Mouse (Mus musculus) lung, adult 2 months (tissue): ENCODE results near the gene Sarm1. TPM values are rescaled to one million over a fixed set of nuclear protein-coding genes. Genes with fewer than 3 reads are reported as not detected.

Experiments used
- DNase-seq: peaks from one replicate; pipeline ENCODE4 v3.0.0; 2022
- H3K4me1 ChIP-seq: fragments of 200-500 bp; 2 replicates; pipeline ENCODE4 v1.6.1; 2011; ENCODE audit warnings: low read length; ENCODE audit not compliant: control insufficient read depth, insufficient read depth
- H3K4me3 ChIP-seq: fragments of 200-500 bp; replicated peaks from 2 replicates; pipeline ENCODE3; 2011; ENCODE audit warnings: low read depth, mild to moderate bottlenecking, control low read depth, low read length; ENCODE audit errors: extremely low read depth
- CTCF ChIP-seq: fragments of 200-500 bp; IDR thresholded peaks from 2 replicates; pipeline ENCODE4 v1.5.1; 2011; ENCODE audit warnings: mild to moderate bottlenecking, low read length, control low read depth; ENCODE audit not compliant: insufficient read depth
- POLR2A ChIP-seq: fragments of 200-500 bp; IDR thresholded peaks from 2 replicates; pipeline ENCODE4 v1.6.1; 2011; ENCODE audit warnings: low read depth, mild to moderate bottlenecking, control low read depth, low read length, borderline replicate concordance; ENCODE audit errors: extremely low read depth
- WGBS: fragments of 180-500 bp; shearing (Covaris S2); methylation state at CpG from one replicate; pipeline ENCODE4 v1.1.7; 2018; 5-methylcytosine and 5-hydroxymethylcytosine counted together
- polyA plus RNA-seq: library from polyadenylated mRNA; depleted of rRNA; stranded (reverse); fragments of >200 nt; gene quantifications from 2 replicates; pipeline ENCODE4 v1.2.3, GENCODE M21; 2012

Sarm1 gene
- polyA plus RNA-seq, 1 experiment: 0.65 TPM

DNA sequence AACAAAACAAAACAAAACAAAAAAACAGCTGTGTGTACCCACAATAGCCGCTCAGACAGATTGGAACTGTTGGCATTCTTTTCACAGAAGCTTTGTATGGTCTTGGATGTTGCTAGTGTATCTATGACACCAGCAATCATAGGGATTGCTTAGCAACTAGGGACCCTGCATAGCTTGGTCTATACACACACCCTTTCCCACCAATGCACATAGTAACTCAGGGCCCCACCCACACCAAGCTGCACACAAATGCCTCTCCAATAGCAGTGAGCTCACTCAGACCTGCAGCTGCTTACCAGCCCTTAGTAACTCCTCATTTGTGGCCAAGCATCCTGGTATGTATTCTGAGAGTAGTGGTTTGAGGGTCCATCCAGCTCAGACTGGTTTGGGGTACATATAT is 49.3 kb downstream of the Sarm1 start:
- TF ChIP-seq CTCF (no peak), POLR2A (no peak)
- 77% methylated on average over 1 of the region's 1 CpGs for WGBS
- no peaks in the 10 kb centered on the region for H3K4me1 ChIP-seq
- no peak overlapping the region for H3K4me3 ChIP-seq
- DNase-seq: no peak

DNA sequence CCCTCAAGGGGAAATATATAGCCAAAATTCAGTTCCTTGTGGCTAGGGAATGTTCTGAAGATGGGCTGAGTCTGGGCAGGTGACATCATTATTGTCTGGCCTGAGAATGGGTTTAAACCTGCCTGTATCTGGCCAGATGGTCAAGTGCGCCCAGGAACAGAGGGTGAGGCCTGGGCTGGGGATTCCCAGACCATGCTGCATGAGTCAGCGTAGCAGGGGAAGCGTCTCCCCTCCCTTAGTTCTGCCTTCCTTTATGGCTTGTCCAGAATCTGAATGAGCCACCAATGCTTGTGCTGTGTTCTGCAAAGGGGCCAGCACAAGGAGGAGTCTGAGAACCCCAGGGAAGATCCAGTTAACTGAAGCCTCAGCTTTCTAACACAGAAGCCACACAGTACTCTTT is 50.4 kb downstream of the Sarm1 start:
- H3K4me3 ChIP-seq: no peak overlapping the region
- H3K4me1 ChIP-seq: no peaks in the 10 kb centered on the region
- DNase-seq: no peak
- 63% methylated on average over 3 of the region's 3 CpGs for WGBS
- TF ChIP-seq POLR2A (no peak), CTCF (no peak)

DNA sequence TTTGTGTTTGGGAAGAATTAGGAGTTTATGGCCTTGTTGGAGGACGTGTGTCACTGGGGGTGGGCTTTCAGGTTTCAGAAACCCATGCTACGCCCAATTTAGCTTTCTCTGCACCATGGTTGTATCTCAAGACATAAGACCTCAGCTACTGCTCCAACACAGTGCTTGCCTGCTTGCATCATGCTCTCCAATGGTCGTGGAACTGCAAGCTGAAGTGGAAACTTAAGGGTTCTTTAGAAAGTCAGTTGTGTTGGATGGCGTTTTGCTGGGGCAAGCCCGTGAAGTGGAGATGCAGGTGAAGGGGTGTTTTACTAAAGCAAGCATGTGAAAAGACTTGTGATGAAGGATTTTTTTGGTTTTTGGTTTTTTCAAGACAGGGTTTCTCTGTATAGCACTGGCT is 54.4 kb downstream of the Sarm1 start:
- no peak for DNase-seq
- 73% methylated on average over 5 of the region's 5 CpGs for WGBS
- Histone ChIP-seq H3K4me3 (no peak overlapping the region), H3K4me1 (no peaks in the 10 kb centered on the region)
- no peak for TF ChIP-seq CTCF
- no peak for TF ChIP-seq POLR2A

DNA sequence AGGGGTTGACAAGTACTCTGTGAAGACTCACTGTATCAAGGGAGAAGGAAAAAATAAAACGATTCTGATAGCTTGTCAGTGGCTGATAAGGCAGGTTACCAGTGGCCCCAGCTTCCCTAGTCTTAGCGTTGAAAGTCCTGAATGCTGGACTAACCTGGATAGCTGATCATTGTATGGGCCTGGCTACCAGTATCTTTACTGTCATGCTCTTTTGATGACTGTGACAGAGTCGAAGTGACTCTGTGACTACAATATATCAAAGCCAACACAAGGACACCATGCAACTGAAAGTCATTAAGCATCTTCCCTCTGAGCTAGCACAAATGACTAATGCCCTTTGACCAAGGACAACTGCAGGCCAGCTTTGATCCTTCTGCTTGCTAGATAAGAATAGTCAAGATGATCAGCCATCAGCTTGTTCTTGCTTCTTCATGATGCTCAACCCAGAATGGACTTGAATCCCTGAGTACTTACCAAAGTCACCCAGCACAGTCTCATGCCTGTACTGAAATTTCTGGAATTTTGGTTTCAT is 59.1 kb downstream of the Sarm1 start:
- H3K4me1 ChIP-seq: peaks cover 4% of the 10 kb centered on the region; the same call in 1 of the 2 replicates
- DNase-seq: no peak
- no peak for TF ChIP-seq CTCF
- no peak for TF ChIP-seq POLR2A
- H3K4me3 ChIP-seq: no peak overlapping the region
- 68% methylated on average over 3 of the region's 3 CpGs for WGBS

DNA sequence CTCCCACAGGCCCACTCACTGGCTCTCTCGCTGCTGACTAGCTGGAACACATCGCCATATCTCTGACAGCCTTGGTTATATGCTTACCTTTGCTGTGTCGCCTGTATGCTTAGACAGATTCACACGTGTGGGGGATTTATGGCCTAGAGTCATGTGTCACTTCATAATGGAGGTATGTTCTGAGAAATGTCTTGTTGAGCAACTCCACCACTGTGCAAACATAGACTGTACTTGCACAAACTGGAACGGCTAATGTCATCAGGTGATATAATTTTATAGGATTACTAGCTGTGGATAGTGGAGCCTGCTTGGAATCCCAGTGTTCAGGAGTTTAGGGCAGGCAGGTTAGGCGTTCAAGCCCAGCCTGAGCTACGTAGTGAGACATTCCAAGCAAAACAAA is 60.4 kb downstream of the Sarm1 start:
- no peak for TF ChIP-seq CTCF
- TF ChIP-seq POLR2A: no peak
- H3K4me3 ChIP-seq: no peak overlapping the region
- peaks cover 4% of the 10 kb centered on the region; the same call in 1 of the 2 replicates for H3K4me1 ChIP-seq
- no peak for DNase-seq
- WGBS: 78% methylated on average over 7 of the region's 7 CpGs

DNA sequence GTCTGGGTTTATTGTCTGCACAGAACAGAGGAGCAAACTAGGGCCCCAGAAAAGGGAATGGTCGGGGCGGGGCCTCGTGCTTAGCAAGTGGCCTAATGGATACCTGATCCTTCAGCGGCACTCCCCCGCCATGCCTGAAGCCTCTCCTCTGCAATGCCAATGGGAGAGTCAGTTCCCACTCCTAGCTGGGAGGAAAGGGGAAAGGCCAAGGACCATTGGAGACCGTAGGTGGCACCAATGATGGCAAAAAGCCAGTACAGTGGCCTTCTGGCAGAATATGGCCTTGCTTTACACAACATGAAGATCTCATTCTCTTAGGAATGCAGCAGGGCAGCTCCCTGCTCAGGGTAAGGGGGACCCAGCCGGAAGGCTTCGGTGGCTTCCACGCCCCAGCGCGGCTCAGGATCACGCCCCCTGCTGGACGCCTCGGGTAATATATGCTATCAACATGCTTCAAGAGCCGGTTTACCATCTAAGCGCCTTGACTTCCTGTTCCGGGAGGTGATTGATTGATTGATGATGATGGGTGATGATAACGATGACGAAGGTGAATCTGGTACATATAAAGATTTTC is 61.7 kb downstream of the Sarm1 start:
- H3K4me3 ChIP-seq: no peak overlapping the region
- H3K4me1 ChIP-seq: peaks cover 4% of the 10 kb centered on the region; the same call in 1 of the 2 replicates
- WGBS: 6% methylated on average over 19 of the region's 19 CpGs
- DNase-seq: peak; percentile 54
- no peak for TF ChIP-seq POLR2A
- TF ChIP-seq CTCF: peak; percentile 38

DNA sequence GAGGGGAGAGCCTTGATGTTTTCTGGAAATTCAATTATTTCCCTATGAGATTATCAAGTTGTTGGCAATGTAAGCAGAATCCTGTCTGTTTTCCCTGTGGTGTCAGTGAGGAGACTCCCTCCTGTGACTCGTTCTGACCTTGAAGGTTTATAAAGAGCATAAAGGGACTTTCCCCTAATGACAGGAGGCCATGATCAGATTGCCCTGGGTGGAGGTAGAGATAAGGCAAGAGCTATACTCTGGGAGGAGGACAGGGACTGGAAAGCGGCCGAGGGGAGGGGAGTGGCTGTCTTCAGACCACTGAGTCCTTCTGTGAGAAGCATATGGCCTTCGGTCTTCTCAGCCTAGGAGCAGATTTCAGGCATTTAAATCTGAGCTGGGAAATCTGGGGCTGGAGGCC is 63.5 kb downstream of the Sarm1 start:
- no peak overlapping the region for H3K4me3 ChIP-seq
- no peak for DNase-seq
- 58% methylated on average over 4 of the region's 4 CpGs for WGBS

DNA sequence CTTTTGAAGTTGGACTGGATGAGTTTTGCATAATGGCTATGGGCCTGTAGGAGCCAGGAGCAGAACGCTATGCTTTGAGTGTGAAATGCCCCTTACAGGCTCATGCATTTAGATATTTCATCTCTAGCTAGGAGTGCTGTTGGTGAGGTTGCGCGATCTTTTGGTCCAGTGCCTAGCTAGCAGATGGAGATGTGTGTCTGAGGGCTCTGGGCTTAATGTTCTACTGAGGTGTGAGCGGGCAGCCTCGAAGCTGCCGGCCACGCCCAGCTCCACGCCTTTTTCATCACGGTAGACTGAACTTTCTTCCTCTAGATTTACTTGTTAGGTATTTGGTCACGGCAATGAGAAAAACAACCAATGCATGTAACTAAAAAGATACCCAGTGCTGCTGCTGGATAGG is 66.4 kb downstream of the Sarm1 start:
- WGBS: 81% methylated on average over 10 of the region's 10 CpGs
- Histone ChIP-seq H3K4me3 (no peak overlapping the region), H3K4me1 (peaks cover 4% of the 10 kb centered on the region; the same call in 1 of the 2 replicates)
- DNase-seq: no peak
- TF ChIP-seq POLR2A: no peak
- TF ChIP-seq CTCF: no peak

More for the DNA sequence above, 63.5 kb downstream of the Sarm1 start:
- H3K4me1 ChIP-seq: peaks cover 4% of the 10 kb centered on the region; the same call in 1 of the 2 replicates
- TF ChIP-seq CTCF (no peak), POLR2A (no peak)

DNA sequence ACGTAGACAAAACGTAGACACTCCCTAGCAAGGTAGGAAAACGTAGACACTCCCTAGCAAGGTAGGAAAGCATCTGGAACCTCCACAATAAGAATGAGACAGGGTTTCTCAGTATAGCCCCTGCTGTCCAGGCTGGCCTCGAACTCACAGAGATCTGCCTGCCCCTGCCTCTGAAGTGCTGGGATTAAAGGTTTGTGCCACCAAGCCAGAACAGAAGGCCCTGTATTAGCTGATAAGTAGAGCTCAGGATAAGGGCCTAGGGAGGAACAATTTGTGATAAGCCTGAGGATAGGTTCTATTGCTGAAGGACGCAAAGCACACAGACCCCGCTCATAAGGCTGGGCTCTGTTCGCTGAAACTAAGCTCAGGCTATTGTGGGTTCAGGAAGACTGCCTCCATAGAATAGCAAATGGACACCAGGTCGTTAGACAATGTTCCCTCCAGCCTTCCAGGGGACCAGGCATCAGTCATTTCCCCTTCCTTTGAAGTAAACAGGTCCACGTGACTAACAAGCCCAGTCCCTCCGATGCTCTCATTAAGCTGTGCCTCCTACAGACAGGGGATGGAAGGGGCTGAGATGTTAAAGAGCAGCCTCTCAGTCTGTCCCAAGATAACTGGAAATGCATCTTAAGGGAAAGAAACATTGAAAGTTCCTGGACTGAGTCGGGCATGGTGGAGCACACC is 67.2 kb downstream of the Sarm1 start:
- Histone ChIP-seq H3K4me3 (no peak overlapping the region), H3K4me1 (no peaks in the 10 kb centered on the region)
- DNase-seq: no peak
- WGBS: 57% methylated on average over 11 of the region's 11 CpGs
- no peak for TF ChIP-seq CTCF
- TF ChIP-seq POLR2A: no peak

DNA sequence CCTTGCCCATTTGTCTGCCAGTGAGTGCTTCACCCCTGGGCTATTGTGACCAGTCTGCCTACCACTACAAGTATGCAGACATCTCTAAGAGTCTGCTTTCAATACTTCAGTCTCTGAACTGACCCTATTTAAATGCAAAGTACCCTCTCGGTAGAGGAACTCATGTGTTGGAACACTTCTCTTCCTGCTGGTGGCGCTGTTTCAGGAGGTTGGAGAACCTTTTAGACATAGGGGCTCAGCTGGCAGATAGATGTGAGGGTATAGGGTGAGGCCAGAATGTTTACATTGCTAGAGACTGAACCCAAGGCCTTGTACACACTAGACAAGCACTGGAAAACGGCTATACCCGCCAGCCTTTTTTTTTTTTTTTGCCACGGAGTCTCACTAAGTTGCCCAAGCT is 69.2 kb downstream of the Sarm1 start:
- H3K4me3 ChIP-seq: no peak overlapping the region
- TF ChIP-seq POLR2A (no peak), CTCF (no peak)
- WGBS: 70% methylated on average over 5 of the region's 5 CpGs
- H3K4me1 ChIP-seq: no peaks in the 10 kb centered on the region
- DNase-seq: no peak
